Mouse (Mus musculus) frontal cortex, postnatal 14 days (tissue): Measurements from ENCODE around the gene Hnrnpr.

Experiments used
- DNase-seq, 2 experiments: peaks; one replicate each; pipeline ENCODE4 v3.0.0; 2022; ENCODE audit warnings: low spot score in 2 of 2

Gene Hnrnpr

GRCm38 (mm10) chr4:136401806-136402205 lies 91.1 kb downstream of the Hnrnpr start:
- DNase-seq, result no peak

- DNase-seq, result no peak
Observed at GRCm38 (mm10) chr4:136407831-136408230, 97.1 kb downstream of the Hnrnpr start.
